Mouse (Mus musculus) intestine, embryonic 15.5 days (tissue): ENCODE measurements at regions not wholly inside any gene's neighbourhood (a gene's known extent, or its start where the extent isn't known, plus 50 kb on each side); places are given as distances from the start of the nearest gene placed in this dataset.

Experiments used
- ATAC-seq: fragments of 200-750 bp; cut with Nextera tagmentation; 2 replicates; pipeline ENCODE4 v1.8.0; 2017; ENCODE audit warnings: moderate TSS enrichment, moderate library complexity
- H3K27ac ChIP-seq: fragments of 300-500 bp; sonication (generic); 2 replicates; pipeline ENCODE4 v1.5.1; 2015; ENCODE audit warnings: mild to moderate bottlenecking, inconsistent platforms
- H3K27me3 ChIP-seq: fragments of 300-500 bp; sonication (generic); replicated peaks from 2 replicates; pipeline ENCODE4 v1.6.1; 2015; ENCODE audit warnings: inconsistent platforms
- H3K36me3 ChIP-seq: fragments of 300-500 bp; sonication (generic); 2 replicates; pipeline ENCODE4 v1.6.1; 2015; ENCODE audit warnings: inconsistent platforms
- H3K4me1 ChIP-seq: fragments of 300-500 bp; sonication (generic); replicated peaks from 2 replicates; pipeline ENCODE4 v1.6.1; 2015; ENCODE audit warnings: inconsistent platforms
- H3K4me2 ChIP-seq: fragments of 300-500 bp; sonication (generic); replicated peaks from 2 replicates; pipeline ENCODE4 v1.6.1; 2015; ENCODE audit warnings: mild to moderate bottlenecking, inconsistent platforms
- H3K4me3 ChIP-seq: fragments of 300-500 bp; sonication (generic); replicated peaks from 2 replicates; pipeline ENCODE4 v1.5.1; 2015; ENCODE audit warnings: inconsistent platforms
- H3K9ac ChIP-seq: fragments of 300-500 bp; sonication (generic); 2 replicates; pipeline ENCODE4 v1.6.1; 2015; ENCODE audit warnings: inconsistent platforms
- H3K9me3 ChIP-seq: fragments of 300-500 bp; sonication (generic); 2 replicates; pipeline ENCODE4 v1.6.1; 2016; ENCODE audit warnings: inconsistent platforms
- WGBS: fragments of 180-500 bp; shearing (Covaris S2); methylation state at CpG from one replicate; pipeline ENCODE4 v1.1.7; 2015; 5-methylcytosine and 5-hydroxymethylcytosine counted together

- H3K4me2 ChIP-seq, result no peak overlapping the region
- no peaks in the 10 kb centered on the region for H3K9me3 ChIP-seq
- H3K4me1 ChIP-seq, result no peaks in the 10 kb centered on the region
- WGBS, result 46% methylated on average over 9 of the region's 9 CpGs
- H3K9ac ChIP-seq, result no peak overlapping the region
- no peak overlapping the region for H3K27ac ChIP-seq
- no peaks in the 10 kb centered on the region for H3K27me3 ChIP-seq
- H3K36me3 ChIP-seq, result no peaks in the 10 kb centered on the region
- ATAC-seq, result peak; percentile 71
- H3K4me3 ChIP-seq, result no peak overlapping the region
These were observed 709.3 kb upstream of the Slit2 start for GRCm38 (mm10) chr5:47273389-47274255.

- WGBS, result 77% methylated on average over 1 of the region's 1 CpGs
- Histone ChIP-seq H3K4me3 (no peak overlapping the region), H3K27me3 (no peaks in the 10 kb centered on the region), H3K4me1 (no peaks in the 10 kb centered on the region), H3K36me3 (no peaks in the 10 kb centered on the region), H3K27ac (peak overlapping the region; percentile 6; the same call in 1 of the 2 replicates), H3K4me2 (no peak overlapping the region), H3K9ac (no peak overlapping the region), H3K9me3 (no peaks in the 10 kb centered on the region)
- ATAC-seq, result no peak
These were observed 708.7 kb upstream of the Slit2 start for GRCm38 (mm10) chr5:47274256-47274638.

DNA sequence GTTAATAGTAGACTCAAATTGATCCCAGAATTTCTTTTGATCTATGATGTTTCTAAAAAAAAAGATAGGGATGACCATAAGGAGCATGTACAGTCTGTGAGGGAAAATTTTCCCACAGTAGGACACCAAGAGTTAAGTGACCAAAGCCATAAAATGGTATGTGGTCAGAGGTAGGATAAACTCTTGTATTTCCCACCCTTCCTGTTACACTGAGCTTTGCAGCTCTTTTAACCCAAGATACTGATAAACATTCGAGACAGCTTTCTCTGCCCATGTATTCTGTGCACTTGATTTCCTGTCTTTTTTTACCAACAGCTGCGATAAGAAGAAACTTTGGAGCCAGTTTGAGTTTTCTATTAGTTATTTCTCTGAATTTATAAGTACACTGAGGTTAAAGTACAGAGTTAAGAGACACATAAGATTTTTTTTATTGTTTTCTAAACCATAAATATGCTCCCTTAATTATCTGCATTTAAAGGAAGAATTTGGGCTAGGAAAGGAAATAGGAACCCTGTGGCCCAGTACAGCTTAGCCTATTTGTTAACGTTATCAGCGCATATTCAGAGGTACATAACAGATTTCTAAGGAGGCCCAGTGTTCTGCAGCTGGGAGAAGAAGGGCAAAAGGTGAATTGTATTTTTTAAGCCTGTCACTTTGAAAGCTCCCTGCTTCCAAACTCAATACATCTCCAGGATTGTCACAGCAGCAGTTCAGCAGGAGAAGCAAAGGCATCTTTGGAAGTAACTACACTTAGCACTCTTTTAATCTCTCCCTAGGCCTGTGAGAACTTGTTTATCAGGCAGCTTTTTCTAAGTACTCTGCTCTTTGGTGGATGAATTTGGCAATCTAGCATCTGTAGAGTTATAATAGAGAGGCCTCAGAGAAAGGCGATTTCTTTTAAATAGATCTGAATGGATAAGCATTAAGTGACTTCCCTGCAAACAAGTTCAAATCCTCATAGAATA is 706.4 kb upstream of the Slit2 start:
- Histone ChIP-seq H3K36me3 (no peaks in the 10 kb centered on the region), H3K27me3 (no peaks in the 10 kb centered on the region), H3K27ac (no peak overlapping the region), H3K4me3 (no peak overlapping the region), H3K9ac (no peak overlapping the region), H3K9me3 (no peaks in the 10 kb centered on the region), H3K4me1 (no peaks in the 10 kb centered on the region), H3K4me2 (no peak overlapping the region)
- peak; percentile 75 for ATAC-seq
- 30% methylated on average over 5 of the region's 5 CpGs for WGBS

GRCm38 (mm10) chr5:47279630-47280029 is 703.3 kb upstream of the Slit2 start:
- H3K9me3 ChIP-seq, result no peaks in the 10 kb centered on the region
- H3K4me2 ChIP-seq, result no peak overlapping the region
- 82% methylated on average over 3 of the region's 3 CpGs for WGBS
- H3K27ac ChIP-seq, result no peak overlapping the region
- no peak overlapping the region for H3K4me3 ChIP-seq
- no peaks in the 10 kb centered on the region for H3K27me3 ChIP-seq
- no peaks in the 10 kb centered on the region for H3K4me1 ChIP-seq
- H3K36me3 ChIP-seq, result no peaks in the 10 kb centered on the region
- H3K9ac ChIP-seq, result no peak overlapping the region
- ATAC-seq, result no peak

- Histone ChIP-seq H3K4me3 (no peak overlapping the region), H3K4me1 (no peaks in the 10 kb centered on the region), H3K4me2 (no peak overlapping the region), H3K27ac (no peak overlapping the region), H3K9me3 (no peaks in the 10 kb centered on the region), H3K36me3 (no peaks in the 10 kb centered on the region), H3K27me3 (no peaks in the 10 kb centered on the region), H3K9ac (no peak overlapping the region)
- ATAC-seq, result no peak
- WGBS, result 84% methylated on average over 4 of the region's 4 CpGs
These were observed 683.3 kb upstream of the Slit2 start for GRCm38 (mm10) chr5:47299602-47300001.

DNA sequence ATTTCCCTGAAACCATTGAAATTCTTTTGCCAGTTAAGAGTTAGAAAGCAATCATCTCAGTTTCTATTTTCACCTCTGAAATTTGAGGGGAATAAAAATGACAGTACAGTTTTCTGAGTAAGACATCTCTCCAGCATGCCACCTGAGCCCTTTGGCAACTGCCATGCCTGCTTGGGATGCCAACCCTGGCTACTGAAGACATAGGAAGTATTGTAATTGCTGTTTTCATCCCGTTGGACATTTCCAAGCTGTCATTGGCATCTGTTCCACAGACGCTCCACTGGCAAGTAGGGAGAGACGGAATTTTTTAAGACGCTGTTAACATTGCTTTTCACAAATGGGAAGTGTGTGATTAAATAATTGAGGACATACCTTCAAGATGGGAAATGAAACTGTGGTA is 665.4 kb upstream of the Slit2 start:
- H3K27ac ChIP-seq, result no peak overlapping the region
- no peaks in the 10 kb centered on the region for H3K4me1 ChIP-seq
- no peaks in the 10 kb centered on the region for H3K36me3 ChIP-seq
- H3K27me3 ChIP-seq, result no peaks in the 10 kb centered on the region
- no peak overlapping the region for H3K4me2 ChIP-seq
- no peaks in the 10 kb centered on the region for H3K9me3 ChIP-seq
- ATAC-seq, result no peak
- H3K9ac ChIP-seq, result no peak overlapping the region
- no peak overlapping the region for H3K4me3 ChIP-seq
- 91% methylated on average over 4 of the region's 4 CpGs for WGBS

DNA sequence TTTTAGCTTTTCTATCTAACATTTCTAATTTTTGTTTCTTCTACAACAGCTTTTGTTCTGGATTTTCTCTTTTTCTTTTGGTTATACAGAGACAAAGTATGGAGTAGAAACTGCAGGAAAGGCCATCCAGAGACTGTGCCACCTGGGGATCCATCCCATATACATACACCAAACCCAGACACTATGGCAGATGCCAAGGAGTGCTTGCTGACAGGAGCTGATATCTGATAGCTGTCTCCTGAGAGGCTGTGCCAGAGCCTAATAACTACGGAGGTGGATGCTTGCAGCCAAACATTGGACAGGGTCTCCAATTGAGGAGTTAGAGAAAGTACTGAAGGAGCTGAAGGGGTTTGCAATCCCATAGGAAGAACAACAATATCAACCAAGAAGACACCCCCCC is 664.8 kb upstream of the Slit2 start:
- H3K9ac ChIP-seq, result no peak overlapping the region
- H3K27ac ChIP-seq, result no peak overlapping the region
- no peak overlapping the region for H3K4me2 ChIP-seq
- no peaks in the 10 kb centered on the region for H3K27me3 ChIP-seq
- no peak for ATAC-seq
- WGBS, result 74% methylated on average over 1 of the region's 1 CpGs
- H3K4me1 ChIP-seq, result no peaks in the 10 kb centered on the region
- H3K9me3 ChIP-seq, result no peaks in the 10 kb centered on the region
- no peak overlapping the region for H3K4me3 ChIP-seq
- no peaks in the 10 kb centered on the region for H3K36me3 ChIP-seq

DNA sequence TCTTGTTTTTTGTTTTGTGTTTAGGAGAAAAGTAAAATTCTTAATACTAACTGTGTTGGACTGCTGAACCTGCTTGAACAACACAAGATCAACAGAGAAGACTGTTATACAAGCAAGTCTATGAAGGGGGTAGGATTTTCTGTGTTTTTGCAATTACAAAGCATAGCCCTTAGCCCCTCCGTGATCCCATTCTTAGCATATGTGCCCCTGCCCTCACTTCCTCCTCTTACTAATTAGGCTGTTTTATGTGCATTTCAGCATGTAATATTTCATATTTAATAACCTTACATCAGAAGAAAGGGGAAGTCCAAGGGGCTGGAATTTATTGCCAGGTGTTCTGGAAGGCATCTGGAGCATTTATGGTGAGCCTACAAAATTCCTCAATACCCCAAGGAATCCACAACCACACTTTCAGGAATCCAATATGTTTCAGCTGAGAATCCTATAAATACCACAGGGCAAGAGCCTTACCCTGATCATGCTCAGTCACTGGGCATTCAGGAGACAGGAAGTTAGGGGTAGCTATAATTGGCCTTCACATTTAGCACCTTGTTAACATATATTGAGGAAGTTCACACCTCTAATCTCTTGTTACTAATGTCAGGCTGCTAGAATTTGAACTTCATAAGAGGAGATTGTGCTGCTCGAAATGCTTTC is 660.3 kb upstream of the Slit2 start:
- no peaks in the 10 kb centered on the region for H3K9me3 ChIP-seq
- ATAC-seq, result no peak
- no peak overlapping the region for H3K9ac ChIP-seq
- H3K4me3 ChIP-seq, result no peak overlapping the region
- no peaks in the 10 kb centered on the region for H3K27me3 ChIP-seq
- no peak overlapping the region for H3K4me2 ChIP-seq
- no peaks in the 10 kb centered on the region for H3K4me1 ChIP-seq
- H3K27ac ChIP-seq, result no peak overlapping the region
- 71% methylated on average over 2 of the region's 2 CpGs for WGBS
- no peaks in the 10 kb centered on the region for H3K36me3 ChIP-seq

GRCm38 (mm10) chr5:47334299-47334698 is 648.6 kb upstream of the Slit2 start:
- Histone ChIP-seq H3K27ac (no peak overlapping the region), H3K4me1 (no peaks in the 10 kb centered on the region), H3K9ac (no peak overlapping the region), H3K27me3 (no peaks in the 10 kb centered on the region), H3K4me2 (no peak overlapping the region), H3K36me3 (no peaks in the 10 kb centered on the region), H3K9me3 (no peaks in the 10 kb centered on the region), H3K4me3 (no peak overlapping the region)
- 72% methylated on average over 3 of the region's 3 CpGs for WGBS
- ATAC-seq, result no peak

GRCm38 (mm10) chr5:47336511-47336910 is 646.4 kb upstream of the Slit2 start:
- no peaks in the 10 kb centered on the region for H3K4me1 ChIP-seq
- H3K36me3 ChIP-seq, result no peaks in the 10 kb centered on the region
- H3K27me3 ChIP-seq, result no peaks in the 10 kb centered on the region
- H3K4me3 ChIP-seq, result no peak overlapping the region
- no peak overlapping the region for H3K27ac ChIP-seq
- 72% methylated on average over 1 of the region's 1 CpGs for WGBS
- no peak overlapping the region for H3K9ac ChIP-seq
- no peak overlapping the region for H3K4me2 ChIP-seq
- ATAC-seq, result no peak
- no peaks in the 10 kb centered on the region for H3K9me3 ChIP-seq

GRCm38 (mm10) chr5:47339807-47340206 is 643.1 kb upstream of the Slit2 start:
- Histone ChIP-seq H3K27ac (no peak overlapping the region), H3K4me3 (no peak overlapping the region), H3K36me3 (no peaks in the 10 kb centered on the region), H3K9ac (no peak overlapping the region), H3K27me3 (no peaks in the 10 kb centered on the region), H3K4me2 (no peak overlapping the region), H3K4me1 (no peaks in the 10 kb centered on the region), H3K9me3 (no peaks in the 10 kb centered on the region)
- ATAC-seq, result no peak
- 58% methylated on average over 6 of the region's 6 CpGs for WGBS

- WGBS, result 89% methylated on average over 4 of the region's 4 CpGs
- Histone ChIP-seq H3K9me3 (no peaks in the 10 kb centered on the region), H3K4me3 (no peak overlapping the region), H3K9ac (no peak overlapping the region), H3K27me3 (no peaks in the 10 kb centered on the region), H3K27ac (no peak overlapping the region), H3K4me1 (no peaks in the 10 kb centered on the region), H3K4me2 (no peak overlapping the region), H3K36me3 (no peaks in the 10 kb centered on the region)
- ATAC-seq, result no peak
These were observed 612.8 kb upstream of the Slit2 start for GRCm38 (mm10) chr5:47370184-47370583.
